Mouse (Mus musculus): ENCODE measurements at regions not wholly inside any gene's neighbourhood (a gene's known extent, or its start where the extent isn't known, plus 50 kb on each side); places are given as distances from the start of the nearest gene placed in this dataset.
A peak's percentile ranks its signal among the peaks of the same experiment; 100 is the strongest.

GRCm38 (mm10) chr10:51056950-51057349 lies 162.4 kb downstream of the Sim1 start:
- DNase-seq (ENCODE audit: low spot score), result no peak
- no peak overlapping the region for H3K9ac ChIP-seq (ENCODE audit: low read length)

GRCm38 (mm10) chr10:51058333-51058732 lies 163.8 kb downstream of the Sim1 start:
- WGBS, result 86% methylated on average over 5 of the region's 5 CpGs
- DNase-seq (ENCODE audit: low spot score) (no peak), ATAC-seq (ENCODE audit: insufficient read depth, low FRiP score, low TSS enrichment) (no peak)
- no peak overlapping the region for H3K27ac ChIP-seq (ENCODE audit: low read depth, low read length)
- no peak overlapping the region for H3K4me2 ChIP-seq (ENCODE audit: low read depth)
- H3K9me3 ChIP-seq (ENCODE audit: control insufficient read depth, low read length), result no peaks in the 10 kb centered on the region
- no peaks in the 10 kb centered on the region for H3K36me3 ChIP-seq (ENCODE audit: control insufficient read depth, insufficient read depth, low read length)
- H3K4me3 ChIP-seq (ENCODE audit: low read depth, low read length), result no peak overlapping the region
- no peaks in the 10 kb centered on the region for H3K27me3 ChIP-seq (ENCODE audit: control insufficient read depth, insufficient read depth, low read length)
- no peak overlapping the region for H3K9ac ChIP-seq (ENCODE audit: low read length)
- H3K4me1 ChIP-seq (ENCODE audit: control insufficient read depth, insufficient read depth, low read length), result no peaks in the 10 kb centered on the region

More at GRCm38 (mm10) chr10:51056950-51057349, 162.4 kb downstream of the Sim1 start:
- no peak overlapping the region for H3K4me2 ChIP-seq (ENCODE audit: low read depth)
- H3K4me3 ChIP-seq (ENCODE audit: low read depth, low read length), result no peak overlapping the region
- no peaks in the 10 kb centered on the region for H3K9me3 ChIP-seq (ENCODE audit: control insufficient read depth, low read length)
- no peak for ATAC-seq (ENCODE audit: insufficient read depth, low FRiP score, low TSS enrichment)
- WGBS, result 59% methylated on average over 1 of the region's 1 CpGs
- H3K4me1 ChIP-seq (ENCODE audit: control insufficient read depth, insufficient read depth, low read length), result no peaks in the 10 kb centered on the region
- H3K27ac ChIP-seq (ENCODE audit: low read depth, low read length), result no peak overlapping the region
- H3K27me3 ChIP-seq (ENCODE audit: control insufficient read depth, insufficient read depth, low read length), result no peaks in the 10 kb centered on the region
- no peaks in the 10 kb centered on the region for H3K36me3 ChIP-seq (ENCODE audit: control insufficient read depth, insufficient read depth, low read length)

DNA sequence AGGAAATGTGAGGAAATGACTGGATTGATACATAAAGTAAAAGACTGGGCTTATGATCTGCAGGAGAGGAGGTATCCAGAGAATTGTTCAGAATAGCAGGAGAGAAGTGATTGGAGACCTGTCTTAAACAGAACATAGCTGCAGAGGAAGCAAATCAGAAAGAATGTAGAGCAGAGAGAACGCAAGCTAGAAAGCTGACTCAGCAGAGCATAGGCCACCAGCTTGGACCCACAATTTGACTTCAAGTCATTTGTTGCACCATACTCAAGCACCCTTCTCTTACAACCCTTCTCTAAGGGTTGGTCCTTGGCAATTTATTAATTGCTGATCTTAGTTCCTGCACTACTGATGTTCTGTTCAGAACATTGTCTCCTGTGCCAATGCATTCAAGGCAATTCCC lies 207.0 kb downstream of the Sim1 start:
- no peak for ATAC-seq (ENCODE audit: insufficient read depth, low FRiP score, low TSS enrichment)
- no peaks in the 10 kb centered on the region for H3K36me3 ChIP-seq (ENCODE audit: control insufficient read depth, insufficient read depth, low read length)
- H3K9ac ChIP-seq (ENCODE audit: low read length), result no peak overlapping the region
- 95% methylated on average over 1 of the region's 1 CpGs for WGBS
- H3K27ac ChIP-seq (ENCODE audit: low read depth, low read length), result no peak overlapping the region
- no peaks in the 10 kb centered on the region for H3K9me3 ChIP-seq (ENCODE audit: control insufficient read depth, low read length)
- no peak overlapping the region for H3K4me2 ChIP-seq (ENCODE audit: low read depth)
- no peak overlapping the region for H3K4me3 ChIP-seq (ENCODE audit: low read depth, low read length)
- no peaks in the 10 kb centered on the region for H3K27me3 ChIP-seq (ENCODE audit: control insufficient read depth, insufficient read depth, low read length)
- no peaks in the 10 kb centered on the region for H3K4me1 ChIP-seq (ENCODE audit: control insufficient read depth, insufficient read depth, low read length)
- DNase-seq (ENCODE audit: low spot score), result no peak

DNA sequence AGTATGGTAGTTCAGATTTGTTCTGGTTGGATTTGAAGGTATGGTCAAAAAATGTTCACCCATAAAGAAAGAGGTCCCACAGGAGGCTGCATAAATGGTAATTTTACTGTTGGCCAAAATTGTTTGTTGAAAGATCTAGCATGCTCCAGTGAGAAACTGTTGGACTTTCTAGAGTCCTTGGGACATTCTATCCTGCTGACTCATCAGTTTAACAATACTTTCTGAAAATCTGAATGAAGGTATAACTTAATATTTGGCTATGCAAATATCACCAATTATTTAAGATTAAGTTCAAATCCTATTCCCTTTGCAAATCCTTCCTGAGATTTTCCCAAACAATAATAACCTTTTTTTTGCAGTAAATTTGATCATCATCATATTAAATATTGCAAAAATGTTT lies 257.3 kb downstream of the Sim1 start:
- Histone ChIP-seq H3K4me1 (ENCODE audit: control insufficient read depth, insufficient read depth, low read length) (0 out of 2 replicates have a peak, but pooled peaks cover 2% of the 10 kb centered on the region), H3K4me3 (ENCODE audit: low read depth, low read length) (no peak overlapping the region), H3K9me3 (ENCODE audit: control insufficient read depth, low read length) (no peaks in the 10 kb centered on the region), H3K36me3 (ENCODE audit: control insufficient read depth, insufficient read depth, low read length) (no peaks in the 10 kb centered on the region), H3K27me3 (ENCODE audit: control insufficient read depth, insufficient read depth, low read length) (no peaks in the 10 kb centered on the region), H3K27ac (ENCODE audit: low read depth, low read length) (no peak overlapping the region), H3K4me2 (ENCODE audit: low read depth) (no peak overlapping the region), H3K9ac (ENCODE audit: low read length) (no peak overlapping the region)
- ATAC-seq (ENCODE audit: insufficient read depth, low FRiP score, low TSS enrichment) (no peak), DNase-seq (ENCODE audit: low spot score) (no peak)

DNA sequence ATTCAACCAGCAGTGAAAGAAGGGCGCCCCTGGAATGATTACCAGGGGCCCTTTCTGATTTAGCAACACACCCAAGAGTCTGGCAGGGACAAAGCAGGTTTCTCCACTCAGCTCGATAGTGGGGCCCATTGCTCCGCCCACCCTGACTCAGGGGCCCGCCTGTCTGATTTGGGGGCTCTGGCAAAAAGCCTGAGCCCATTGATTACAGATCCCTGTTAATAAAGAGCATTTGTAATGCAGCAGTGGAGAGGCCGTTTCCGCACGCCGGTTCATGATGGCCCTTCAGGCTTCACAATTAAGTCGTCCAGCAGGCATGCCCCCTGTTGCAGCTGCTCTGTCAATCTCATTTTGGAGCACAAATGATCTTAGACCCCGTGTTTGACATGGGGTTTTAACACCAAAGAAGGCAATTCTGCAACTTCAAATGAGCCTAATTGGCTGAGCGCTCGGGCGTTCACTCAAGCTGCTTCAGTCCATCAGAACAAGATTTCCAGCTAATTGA lies 259.0 kb downstream of the Sim1 start:
- H3K9ac ChIP-seq (ENCODE audit: low read length), result no peak overlapping the region
- H3K9me3 ChIP-seq (ENCODE audit: control insufficient read depth, low read length), result no peaks in the 10 kb centered on the region
- WGBS, result 9% methylated on average over 13 of the region's 13 CpGs
- no peaks in the 10 kb centered on the region for H3K36me3 ChIP-seq (ENCODE audit: control insufficient read depth, insufficient read depth, low read length)
- no peak overlapping the region for H3K27ac ChIP-seq (ENCODE audit: low read depth, low read length)
- 0 out of 2 replicates have a peak, but pooled peaks cover 2% of the 10 kb centered on the region for H3K4me1 ChIP-seq (ENCODE audit: control insufficient read depth, insufficient read depth, low read length)
- peak overlapping the region; percentile 40 for H3K4me2 ChIP-seq (ENCODE audit: low read depth)
- DNase-seq (ENCODE audit: low spot score), result peak; percentile 66
- peak; percentile 91 for ATAC-seq (ENCODE audit: insufficient read depth, low FRiP score, low TSS enrichment)
- peak overlapping the region; percentile 18; the same call in 1 of the 2 replicates for H3K4me3 ChIP-seq (ENCODE audit: low read depth, low read length)
- H3K27me3 ChIP-seq (ENCODE audit: control insufficient read depth, insufficient read depth, low read length), result no peaks in the 10 kb centered on the region

- no peak overlapping the region for H3K27ac ChIP-seq (ENCODE audit: low read depth, low read length)
- ATAC-seq (ENCODE audit: insufficient read depth, low FRiP score, low TSS enrichment) (no peak; the same call in 1 of the 2 replicates), DNase-seq (ENCODE audit: low spot score) (no peak)
- H3K4me1 ChIP-seq (ENCODE audit: control insufficient read depth, insufficient read depth, low read length), result 0 out of 2 replicates have a peak, but pooled peaks cover 2% of the 10 kb centered on the region
- no peaks in the 10 kb centered on the region for H3K36me3 ChIP-seq (ENCODE audit: control insufficient read depth, insufficient read depth, low read length)
- WGBS, result 61% methylated on average over 2 of the region's 2 CpGs
- no peaks in the 10 kb centered on the region for H3K9me3 ChIP-seq (ENCODE audit: control insufficient read depth, low read length)
- no peaks in the 10 kb centered on the region for H3K27me3 ChIP-seq (ENCODE audit: control insufficient read depth, insufficient read depth, low read length)
- no peak overlapping the region for H3K4me3 ChIP-seq (ENCODE audit: low read depth, low read length)
- H3K4me2 ChIP-seq (ENCODE audit: low read depth), result peak overlapping the region; percentile 40
- no peak overlapping the region for H3K9ac ChIP-seq (ENCODE audit: low read length)
Measured at GRCm38 (mm10) chr10:51154016-51154415, 259.5 kb downstream of the Sim1 start.

DNA sequence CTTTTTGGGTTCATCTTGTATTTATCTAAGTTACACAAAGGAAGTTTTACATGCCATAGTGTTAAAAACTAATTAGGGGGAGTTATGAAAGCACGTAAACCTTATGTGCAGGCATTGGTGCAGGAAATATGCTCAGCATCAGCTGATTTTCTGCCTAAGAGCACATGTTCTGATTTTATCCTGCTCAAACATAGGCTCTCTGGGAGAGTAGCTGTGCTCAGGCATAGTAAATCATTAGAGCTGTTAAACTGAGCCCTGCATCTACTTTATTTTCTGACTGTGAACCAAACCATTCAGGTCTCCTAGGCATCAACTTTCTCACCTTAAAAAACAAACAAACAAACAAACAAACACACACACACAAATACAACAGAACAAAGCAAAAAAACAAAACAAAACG lies 260.2 kb downstream of the Sim1 start:
- Histone ChIP-seq H3K9me3 (ENCODE audit: control insufficient read depth, low read length) (no peaks in the 10 kb centered on the region), H3K4me3 (ENCODE audit: low read depth, low read length) (no peak overlapping the region), H3K27ac (ENCODE audit: low read depth, low read length) (no peak overlapping the region), H3K27me3 (ENCODE audit: control insufficient read depth, insufficient read depth, low read length) (no peaks in the 10 kb centered on the region), H3K4me1 (ENCODE audit: control insufficient read depth, insufficient read depth, low read length) (0 out of 2 replicates have a peak, but pooled peaks cover 2% of the 10 kb centered on the region), H3K9ac (ENCODE audit: low read length) (no peak overlapping the region), H3K36me3 (ENCODE audit: control insufficient read depth, insufficient read depth, low read length) (no peaks in the 10 kb centered on the region), H3K4me2 (ENCODE audit: low read depth) (no peak overlapping the region)
- no peak for DNase-seq (ENCODE audit: low spot score)
- ATAC-seq (ENCODE audit: insufficient read depth, low FRiP score, low TSS enrichment), result no peak
- WGBS, result 83% methylated on average over 2 of the region's 2 CpGs

DNA sequence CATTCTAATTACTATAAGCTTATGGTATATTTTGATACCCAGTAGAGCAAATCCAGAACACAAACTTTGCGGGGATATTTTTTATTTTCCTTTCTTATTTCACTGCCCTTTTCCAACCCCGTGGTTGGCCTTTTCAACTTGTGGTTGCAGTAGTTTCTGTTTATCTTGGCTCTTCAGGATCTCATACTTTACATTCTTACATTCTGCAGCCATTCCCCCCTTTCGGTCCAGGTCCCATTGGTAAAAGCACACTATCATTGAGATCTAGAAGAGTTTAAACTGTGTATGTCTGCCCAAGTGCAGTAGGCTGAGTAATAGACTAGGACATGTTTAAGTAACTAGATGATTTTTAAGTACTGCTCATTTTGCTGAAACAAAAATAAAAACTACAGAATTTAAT lies 279.1 kb downstream of the Sim1 start:
- DNase-seq (ENCODE audit: low spot score) (no peak), ATAC-seq (ENCODE audit: insufficient read depth, low FRiP score, low TSS enrichment) (no peak)
- Histone ChIP-seq H3K9me3 (ENCODE audit: control insufficient read depth, low read length) (no peaks in the 10 kb centered on the region), H3K27me3 (ENCODE audit: control insufficient read depth, insufficient read depth, low read length) (no peaks in the 10 kb centered on the region), H3K4me3 (ENCODE audit: low read depth, low read length) (no peak overlapping the region), H3K4me2 (ENCODE audit: low read depth) (no peak overlapping the region), H3K4me1 (ENCODE audit: control insufficient read depth, insufficient read depth, low read length) (no peaks in the 10 kb centered on the region), H3K36me3 (ENCODE audit: control insufficient read depth, insufficient read depth, low read length) (no peaks in the 10 kb centered on the region), H3K27ac (ENCODE audit: low read depth, low read length) (no peak overlapping the region), H3K9ac (ENCODE audit: low read length) (no peak overlapping the region)
- 79% methylated on average over 3 of the region's 3 CpGs for WGBS

DNA sequence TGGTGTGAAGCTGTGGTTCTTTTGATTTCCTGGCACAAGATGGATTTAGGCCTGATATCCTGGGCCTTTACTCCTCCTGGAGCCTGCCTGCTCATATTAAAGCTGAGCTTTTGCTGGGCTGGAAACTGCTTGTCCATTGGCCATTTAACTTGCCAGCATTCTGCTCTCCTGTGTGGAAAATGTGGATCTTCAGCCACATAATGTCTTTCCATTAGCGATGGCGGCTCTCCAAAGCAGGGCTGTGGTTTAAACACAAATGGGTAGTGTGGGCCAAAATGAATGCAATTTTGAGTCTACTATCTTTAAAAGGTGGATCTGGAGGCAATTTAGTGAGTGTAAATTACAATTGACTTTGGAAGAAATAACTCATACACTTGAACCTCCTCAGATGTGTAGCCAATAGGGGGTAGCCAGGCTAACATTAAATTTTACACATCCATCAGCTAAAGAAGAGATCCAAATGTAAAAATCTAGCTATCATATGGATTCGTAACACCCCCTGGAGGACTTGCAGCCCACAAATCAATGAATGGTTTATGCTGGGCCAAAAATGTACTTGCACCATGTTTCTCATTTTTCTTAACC lies 281.5 kb downstream of the Sim1 start:
- no peak for DNase-seq (ENCODE audit: low spot score)
- H3K9ac ChIP-seq (ENCODE audit: low read length), result no peak overlapping the region

More for the DNA sequence above, 281.5 kb downstream of the Sim1 start:
- no peak overlapping the region for H3K4me2 ChIP-seq (ENCODE audit: low read depth)
- no peaks in the 10 kb centered on the region for H3K36me3 ChIP-seq (ENCODE audit: control insufficient read depth, insufficient read depth, low read length)
- H3K4me1 ChIP-seq (ENCODE audit: control insufficient read depth, insufficient read depth, low read length), result no peaks in the 10 kb centered on the region
- ATAC-seq (ENCODE audit: insufficient read depth, low FRiP score, low TSS enrichment), result no peak
- no peak overlapping the region for H3K4me3 ChIP-seq (ENCODE audit: low read depth, low read length)
- 85% methylated on average over 3 of the region's 3 CpGs for WGBS
- H3K27ac ChIP-seq (ENCODE audit: low read depth, low read length), result no peak overlapping the region
- no peaks in the 10 kb centered on the region for H3K27me3 ChIP-seq (ENCODE audit: control insufficient read depth, insufficient read depth, low read length)
- H3K9me3 ChIP-seq (ENCODE audit: control insufficient read depth, low read length), result no peaks in the 10 kb centered on the region

Measured in neural tube, embryonic 11.5 days (tissue).